Mouse (Mus musculus): ENCODE results near the gene Cyp1b1.

Cyp1b1 gene

GRCm38 (mm10) chr17:79713643-79714367 is 1.1 kb downstream of the Cyp1b1 start:
- no peak for DNase-seq (ENCODE audit: low read depth)

- DNase-seq (ENCODE audit: low read depth), result no peak
Observed at GRCm38 (mm10) chr17:79713276-79713642, 1.6 kb downstream of the Cyp1b1 start.

- DNase-seq (ENCODE audit: low read depth), result no peak
Observed at GRCm38 (mm10) chr17:79712536-79712935, 2.3 kb downstream of the Cyp1b1 start.

- no peak for DNase-seq (ENCODE audit: low read depth)
Observed at GRCm38 (mm10) chr17:79711944-79712343, 2.9 kb downstream of the Cyp1b1 start.

- no peak for DNase-seq (ENCODE audit: low read depth)
Observed at GRCm38 (mm10) chr17:79710246-79710842, 4.5 kb downstream of the Cyp1b1 start.

GRCm38 (mm10) chr17:79709718-79710117 is 5.1 kb downstream of the Cyp1b1 start:
- no peak for DNase-seq (ENCODE audit: low read depth)

- no peak for DNase-seq (ENCODE audit: low read depth)
Observed at GRCm38 (mm10) chr17:79708168-79708567, 6.7 kb downstream of the Cyp1b1 start.

GRCm38 (mm10) chr17:79705671-79706455 is 9.0 kb downstream of the Cyp1b1 start:
- no peak for DNase-seq (ENCODE audit: low read depth)

- no peak for DNase-seq (ENCODE audit: low read depth)
Observed at GRCm38 (mm10) chr17:79700871-79701270, 14.0 kb downstream of the Cyp1b1 start.

- DNase-seq (ENCODE audit: low read depth), result peak; percentile 0
Observed at GRCm38 (mm10) chr17:79699197-79699596, 15.7 kb downstream of the Cyp1b1 start.

- no peak for DNase-seq (ENCODE audit: low read depth)
Observed at GRCm38 (mm10) chr17:79695541-79695940, 19.3 kb downstream of the Cyp1b1 start.

- DNase-seq (ENCODE audit: low read depth), result no peak
Observed at GRCm38 (mm10) chr17:79695106-79695505, 19.8 kb downstream of the Cyp1b1 start.

- DNase-seq (ENCODE audit: low read depth), result no peak
Observed at GRCm38 (mm10) chr17:79670837-79671236, 44.0 kb downstream of the Cyp1b1 start.

- DNase-seq (ENCODE audit: low read depth), result no peak
Observed at GRCm38 (mm10) chr17:79664106-79664417, 50.8 kb downstream of the Cyp1b1 start.

GRCm38 (mm10) chr17:79663393-79664105 is 51.3 kb downstream of the Cyp1b1 start:
- DNase-seq (ENCODE audit: low read depth), result peak; percentile 62

- DNase-seq (ENCODE audit: low read depth), result no peak
Observed at GRCm38 (mm10) chr17:79661848-79662247, 53.0 kb downstream of the Cyp1b1 start.

- DNase-seq (ENCODE audit: low read depth), result peak; percentile 39
Observed at GRCm38 (mm10) chr17:79661387-79661786, 53.5 kb downstream of the Cyp1b1 start.

- DNase-seq (ENCODE audit: low read depth), result no peak
Observed at GRCm38 (mm10) chr17:79658863-79659262, 56.0 kb downstream of the Cyp1b1 start.

- DNase-seq (ENCODE audit: low read depth), result no peak
Observed at GRCm38 (mm10) chr17:79658452-79658851, 56.4 kb downstream of the Cyp1b1 start.

- DNase-seq (ENCODE audit: low read depth), result no peak
Observed at GRCm38 (mm10) chr17:79657785-79658184, 57.1 kb downstream of the Cyp1b1 start.

GRCm38 (mm10) chr17:79654187-79654586 is 60.7 kb downstream of the Cyp1b1 start:
- no peak for DNase-seq (ENCODE audit: low read depth)

- no peak for DNase-seq (ENCODE audit: low read depth)
Observed at GRCm38 (mm10) chr17:79653171-79653570, 61.7 kb downstream of the Cyp1b1 start.
